Mouse (Mus musculus) intestine, embryonic 16.5 days (tissue): ENCODE results near the gene Supt16. TPM values are rescaled to one million over a fixed set of nuclear protein-coding genes. Genes with fewer than 3 reads are reported as not detected.

Experiments used
- ATAC-seq: fragments of 200-750 bp; cut with Nextera tagmentation; 2 replicates; pipeline ENCODE4 v1.8.0; 2017; ENCODE audit warnings: moderate TSS enrichment, moderate library complexity
- H3K27ac ChIP-seq: fragments of 300-500 bp; sonication (generic); 2 replicates; pipeline ENCODE4 v1.5.1; 2014; ENCODE audit warnings: mild to moderate bottlenecking, low read length
- H3K27me3 ChIP-seq: fragments of 300-500 bp; sonication (generic); replicated peaks from 2 replicates; pipeline ENCODE4 v1.6.1; 2014; ENCODE audit warnings: low read length, control low read depth, mixed read lengths; ENCODE audit not compliant: control insufficient read depth, insufficient read depth
- H3K36me3 ChIP-seq: fragments of 300-500 bp; sonication (generic); 2 replicates; pipeline ENCODE4 v1.6.1; 2014; ENCODE audit warnings: low read length, control low read depth; ENCODE audit not compliant: control insufficient read depth, insufficient read depth
- H3K4me1 ChIP-seq: fragments of 300-500 bp; sonication (generic); 2 replicates; pipeline ENCODE4 v1.6.1; 2014; ENCODE audit warnings: low read length, control low read depth, mixed read lengths; ENCODE audit not compliant: control insufficient read depth, insufficient read depth
- H3K4me2 ChIP-seq: fragments of 300-500 bp; sonication (generic); 2 replicates; pipeline ENCODE4 v1.6.1; 2014; ENCODE audit warnings: low read depth, low read length, control low read depth
- H3K4me3 ChIP-seq: fragments of 300-500 bp; sonication (generic); 2 replicates; pipeline ENCODE4 v1.5.1; 2014; ENCODE audit warnings: mild to moderate bottlenecking, low read length
- H3K9ac ChIP-seq: fragments of 300-500 bp; sonication (generic); 2 replicates; pipeline ENCODE4 v1.6.1; 2014; ENCODE audit warnings: low read depth, low read length
- H3K9me3 ChIP-seq: fragments of 300-500 bp; sonication (generic); 2 replicates; pipeline ENCODE4 v1.6.1; 2016; ENCODE audit warnings: low read length, control low read depth; ENCODE audit not compliant: control insufficient read depth
- WGBS: fragments of 180-500 bp; shearing (Covaris S2); extraction: QIAGEN DNeasy Blood & Tissue Kit; methylation state at CpG from one replicate; pipeline ENCODE4 v1.1.7; 2014; 5-methylcytosine and 5-hydroxymethylcytosine counted together
- polyA plus RNA-seq: library from polyadenylated mRNA; unstranded; fragments of >200 nt; fragmentation: Nextera tagmentation; extraction: Ambion mirVana; gene quantifications from 2 replicates; pipeline ENCODE4 v1.2.1, GENCODE M21; 2015

Gene Supt16
- polyA plus RNA-seq, 1 experiment from 2014 or later, result 41.1 TPM

DNA sequence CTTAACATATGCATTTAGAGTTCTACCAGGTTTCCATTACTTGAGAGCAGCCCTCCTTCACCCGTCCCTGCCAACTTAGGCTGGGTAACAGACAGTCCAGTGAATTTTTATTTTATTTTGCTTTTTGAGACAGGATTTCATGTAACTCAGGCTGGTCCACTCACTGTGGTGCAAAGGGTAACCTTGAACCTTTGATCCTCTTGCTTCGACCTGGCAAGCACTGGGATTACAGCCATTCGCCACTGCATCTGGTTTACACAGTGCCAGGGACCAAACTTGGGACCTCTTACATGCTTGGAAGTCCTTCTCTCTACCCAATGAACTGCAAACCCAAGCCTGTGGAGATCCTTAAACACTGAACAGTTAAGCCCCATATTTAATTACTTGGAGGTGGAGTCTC, 72.6 kb downstream of the Supt16 start:
- Histone ChIP-seq H3K36me3 (no peaks in the 10 kb centered on the region), H3K27ac (no peak overlapping the region), H3K9me3 (no peaks in the 10 kb centered on the region), H3K4me2 (no peak overlapping the region), H3K4me3 (no peak overlapping the region), H3K27me3 (no peaks in the 10 kb centered on the region), H3K9ac (no peak overlapping the region), H3K4me1 (no peaks in the 10 kb centered on the region)
- WGBS, result 92% methylated on average over 3 of the region's 3 CpGs
- no peak for ATAC-seq

DNA sequence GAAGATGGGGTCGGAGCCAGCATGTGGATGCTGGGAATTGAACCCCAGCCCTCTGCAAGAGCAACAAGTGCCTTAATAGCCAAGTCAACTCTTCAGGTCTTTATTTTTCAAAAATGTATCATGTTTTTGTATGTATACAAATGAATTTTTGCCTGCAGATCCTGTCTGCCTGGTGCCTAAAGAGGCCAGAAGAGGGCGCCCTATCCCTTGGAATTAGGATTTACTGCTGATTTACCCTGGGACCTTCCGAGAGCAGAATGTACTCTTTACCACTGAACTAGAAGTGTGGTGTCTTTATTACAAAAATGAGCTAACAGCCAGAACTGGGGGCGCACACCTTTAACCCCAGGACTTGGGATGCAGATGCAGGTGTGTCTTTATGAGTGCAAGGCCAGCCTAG, 73.3 kb downstream of the Supt16 start:
- WGBS, result 22% methylated on average over 4 of the region's 4 CpGs
- no peak for ATAC-seq

DNA sequence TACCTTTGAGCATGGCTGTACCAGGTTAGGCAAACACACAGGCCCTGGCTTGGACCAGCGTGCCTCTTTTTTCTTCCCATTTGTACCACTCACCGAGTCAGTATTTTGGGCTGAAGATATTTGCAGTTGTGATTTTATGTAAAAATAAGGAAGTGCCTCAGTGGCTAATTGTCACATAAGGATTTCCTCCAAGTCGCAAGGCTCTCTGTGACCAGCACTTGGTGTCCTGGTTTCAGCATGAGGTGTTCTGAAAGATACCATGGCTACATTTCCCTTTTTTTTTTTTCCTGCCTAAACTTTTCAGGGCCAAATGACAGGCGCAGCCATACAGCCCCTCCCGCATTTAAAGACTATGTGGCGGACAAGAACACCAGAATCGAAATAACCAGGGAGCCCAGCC, 77.0 kb downstream of the Supt16 start:
- Histone ChIP-seq H3K27ac (no peak overlapping the region), H3K9ac (no peak overlapping the region), H3K4me3 (no peak overlapping the region), H3K36me3 (no peaks in the 10 kb centered on the region), H3K9me3 (no peaks in the 10 kb centered on the region), H3K4me2 (peak overlapping the region; percentile 98; the same call in 1 of the 2 replicates), H3K27me3 (no peaks in the 10 kb centered on the region), H3K4me1 (no peaks in the 10 kb centered on the region)
- ATAC-seq, result no peak
- WGBS, result 66% methylated on average over 7 of the region's 7 CpGs

More for the DNA sequence above, 73.3 kb downstream of the Supt16 start:
- Histone ChIP-seq H3K4me1 (no peaks in the 10 kb centered on the region), H3K9me3 (no peaks in the 10 kb centered on the region), H3K9ac (no peak overlapping the region), H3K27me3 (no peaks in the 10 kb centered on the region), H3K4me2 (no peak overlapping the region), H3K4me3 (no peak overlapping the region), H3K36me3 (no peaks in the 10 kb centered on the region), H3K27ac (no peak overlapping the region)

DNA sequence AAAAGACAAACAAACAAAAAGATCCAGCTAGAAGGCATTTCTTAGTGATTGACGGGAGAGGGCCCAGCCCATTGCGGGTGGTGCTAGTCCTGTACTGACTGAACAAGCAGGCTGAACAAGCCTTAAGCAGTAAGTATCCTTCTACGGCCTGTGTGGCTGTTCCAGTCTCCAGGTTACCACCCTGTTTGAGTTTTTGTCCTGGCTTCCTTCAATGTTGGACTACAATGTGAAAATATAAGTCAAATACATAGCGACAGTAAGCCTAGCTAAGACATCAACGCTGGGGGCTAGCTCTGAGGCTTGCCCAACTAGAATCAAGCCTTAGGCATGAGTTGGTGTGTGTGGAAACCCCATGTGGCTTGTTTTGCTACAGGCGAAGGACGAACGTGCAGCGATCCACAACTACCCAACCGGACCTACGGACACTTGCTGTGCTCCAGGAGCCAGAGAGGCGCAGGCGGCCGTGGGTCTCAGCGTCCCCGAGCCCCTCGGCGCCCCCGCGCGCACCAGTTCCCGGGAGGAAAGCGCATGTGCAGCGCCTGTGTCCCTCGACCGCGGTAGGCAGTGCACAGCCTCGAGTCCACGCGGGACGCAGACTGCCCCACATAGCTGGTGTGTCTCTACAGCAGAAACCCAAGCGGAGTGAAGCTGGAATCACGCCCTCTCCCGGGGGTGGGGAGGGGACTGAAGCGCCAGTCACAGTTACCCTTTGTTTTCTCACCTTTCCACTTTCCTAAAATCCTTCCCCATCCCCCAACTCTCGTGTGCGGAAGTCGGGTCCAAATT, 78.2 kb downstream of the Supt16 start:
- Histone ChIP-seq H3K4me1 (no peaks in the 10 kb centered on the region), H3K27me3 (no peaks in the 10 kb centered on the region), H3K9ac (peak overlapping the region; percentile 77), H3K4me3 (peak overlapping the region; percentile 59), H3K36me3 (no peaks in the 10 kb centered on the region), H3K27ac (peak overlapping the region; percentile 60; the same call in 1 of the 2 replicates), H3K9me3 (no peaks in the 10 kb centered on the region), H3K4me2 (peak overlapping the region; percentile 98)
- ATAC-seq, result peak; percentile 95
- 1% methylated on average over 38 of the region's 38 CpGs for WGBS

DNA sequence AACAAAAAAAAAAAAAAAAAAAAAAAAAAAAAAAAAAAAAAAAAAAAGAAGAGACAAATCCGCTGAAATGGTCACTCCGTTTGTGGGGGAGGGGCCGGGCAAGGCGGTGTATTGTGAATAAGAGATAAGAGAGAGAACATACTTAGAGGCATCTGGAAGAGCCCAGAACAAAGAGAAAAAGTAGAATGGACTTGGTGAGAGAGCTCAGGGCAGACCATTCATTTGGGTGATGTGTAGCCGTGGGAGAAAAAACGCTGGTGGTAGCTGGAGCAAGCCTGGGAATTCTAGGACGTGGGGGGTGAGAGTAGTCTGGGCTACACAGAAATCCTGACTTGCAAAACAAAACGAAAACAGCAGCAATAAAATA, 78.8 kb downstream of the Supt16 start:
- Histone ChIP-seq H3K36me3 (no peaks in the 10 kb centered on the region), H3K27me3 (no peaks in the 10 kb centered on the region), H3K9ac (peak overlapping the region; percentile 77; the same call in 1 of the 2 replicates), H3K27ac (no peak overlapping the region), H3K4me2 (peak overlapping the region; percentile 98), H3K4me1 (no peaks in the 10 kb centered on the region), H3K4me3 (peak overlapping the region; percentile 59), H3K9me3 (no peaks in the 10 kb centered on the region)
- 22% methylated on average over 8 of the region's 8 CpGs for WGBS
- peak; percentile 32 for ATAC-seq

DNA sequence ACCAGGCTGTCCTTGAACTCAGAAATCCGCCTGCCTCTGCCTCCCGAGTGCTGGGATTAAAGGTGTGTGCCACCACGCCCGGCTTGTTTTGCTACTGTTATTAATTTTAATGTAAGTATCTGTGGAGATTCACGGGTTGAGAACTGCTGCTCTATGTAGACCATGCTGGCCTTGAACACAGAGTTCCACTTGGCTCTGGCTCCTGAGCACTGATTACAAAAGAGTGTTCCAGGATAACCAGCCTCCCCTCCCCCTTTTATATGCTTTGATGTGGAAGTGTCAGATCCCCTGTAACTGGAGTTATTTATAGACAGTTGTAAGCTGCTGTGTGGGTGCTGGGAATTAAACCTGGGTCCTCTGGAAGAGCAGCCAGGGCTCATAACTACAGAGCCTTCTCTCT, 80.0 kb downstream of the Supt16 start:
- H3K4me1 ChIP-seq, result no peaks in the 10 kb centered on the region
- no peaks in the 10 kb centered on the region for H3K9me3 ChIP-seq
- 87% methylated on average over 5 of the region's 5 CpGs for WGBS
- H3K4me3 ChIP-seq, result no peak overlapping the region
- ATAC-seq, result no peak
- no peaks in the 10 kb centered on the region for H3K27me3 ChIP-seq
- H3K4me2 ChIP-seq, result no peak overlapping the region
- H3K27ac ChIP-seq, result no peak overlapping the region
- no peaks in the 10 kb centered on the region for H3K36me3 ChIP-seq
- no peak overlapping the region for H3K9ac ChIP-seq

DNA sequence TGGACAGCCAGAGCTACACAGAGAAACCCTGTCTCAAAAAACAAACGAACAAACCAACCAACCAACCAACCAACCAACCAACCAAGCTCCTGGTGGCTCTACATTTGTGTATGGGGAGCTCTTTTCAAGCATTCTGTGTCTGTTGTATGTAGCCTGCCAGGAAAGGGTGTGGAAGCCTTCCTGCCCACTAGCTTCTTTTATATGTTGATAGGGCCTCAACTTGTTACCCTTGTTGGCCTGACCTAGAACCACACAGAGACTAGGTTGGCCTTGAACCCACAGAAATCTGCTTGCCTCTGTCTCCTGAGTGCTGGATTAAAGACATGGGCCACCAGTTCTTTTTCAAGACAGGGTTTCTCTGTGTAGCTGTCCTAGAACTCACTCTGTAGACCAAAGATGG, 83.1 kb downstream of the Supt16 start:
- Histone ChIP-seq H3K4me2 (no peak overlapping the region), H3K9me3 (no peaks in the 10 kb centered on the region), H3K27ac (no peak overlapping the region), H3K27me3 (no peaks in the 10 kb centered on the region), H3K4me1 (no peaks in the 10 kb centered on the region), H3K9ac (no peak overlapping the region), H3K4me3 (no peak overlapping the region), H3K36me3 (no peaks in the 10 kb centered on the region)
- 71% methylated on average over 1 of the region's 1 CpGs for WGBS
- no peak for ATAC-seq

Other genes with a start within 250 kb of the Supt16 start
- gene Arhgef40, start 212.7 kb downstream of the Supt16 start, polyA plus RNA-seq, result 52.0 and 53.0 TPM in 2 replicates
- gene Tmem253, start 181.8 kb downstream of the Supt16 start, polyA plus RNA-seq, result 99.0 and 118 TPM in 2 replicates
- 19.7 and 20.5 TPM in 2 replicates for gene Zfp219, start 176.7 kb downstream of the Supt16 start, polyA plus RNA-seq
- gene Olfr221, start 155.0 kb downstream of the Supt16 start, polyA plus RNA-seq, result not detected in 2 replicates
- gene Hnrnpc, start 93.4 kb downstream of the Supt16 start, polyA plus RNA-seq, result 447 and 515 TPM in 2 replicates
- 42.9 and 48.5 TPM in 2 replicates for gene Rpgrip1, start 86.7 kb downstream of the Supt16 start, polyA plus RNA-seq
- gene Chd8, start 60.4 kb upstream of the Supt16 start, polyA plus RNA-seq, result 18.4 and 22.7 TPM in 2 replicates
- gene Tox4, start 81.7 kb upstream of the Supt16 start, polyA plus RNA-seq, result 36.8 TPM in 2 replicates
- 13.2 and 13.8 TPM in 2 replicates for gene Rab2b, start 82.1 kb upstream of the Supt16 start, polyA plus RNA-seq
- gene Mettl3, start 107.7 kb upstream of the Supt16 start, polyA plus RNA-seq, result 37.5 and 38.7 TPM in 2 replicates
- 7.3 and 7.6 TPM in 2 replicates for gene Sall2, start 131.3 kb upstream of the Supt16 start, polyA plus RNA-seq
- not detected in 2 replicates for gene Olfr1513, start 159.0 kb upstream of the Supt16 start, polyA plus RNA-seq
- gene Olfr1512, start 181.8 kb upstream of the Supt16 start, polyA plus RNA-seq, result not detected in 2 replicates
- not detected in 2 replicates for gene Olfr1511, start 200.0 kb upstream of the Supt16 start, polyA plus RNA-seq
- gene Olfr1510, start 217.0 kb upstream of the Supt16 start, polyA plus RNA-seq, result not detected in 2 replicates
- gene Olfr1509, start 245.6 kb upstream of the Supt16 start, polyA plus RNA-seq, result not detected in 2 replicates